Mouse (Mus musculus) fat pad, adult 2 months (tissue): Measurements from ENCODE around the gene Usp20.

Source experiments
- DNase-seq: peaks from one replicate; pipeline ENCODE4 v3.0.0-alpha.2; 2011; ENCODE audit warnings: low read depth, low spot score; ENCODE audit errors: extremely low read depth

The Usp20 gene

DNA sequence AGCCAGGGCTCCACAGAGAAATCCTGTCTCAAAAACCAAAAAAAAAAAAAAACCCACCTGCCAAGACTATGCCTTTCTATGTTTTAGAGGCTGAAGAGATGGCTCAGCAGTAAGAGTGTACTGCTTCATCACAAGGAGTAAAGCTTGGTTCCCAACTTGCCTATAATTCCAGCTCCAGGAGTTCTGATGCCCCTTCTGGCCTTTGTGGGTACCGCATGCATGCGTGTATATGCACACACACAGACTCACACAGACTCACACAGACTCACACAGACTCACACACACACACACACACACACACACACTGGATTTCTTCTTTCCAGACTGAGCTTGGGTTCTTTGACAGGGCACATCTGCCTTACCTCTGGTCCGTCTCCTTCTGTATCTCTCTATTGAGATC, 58.0 kb downstream of the Usp20 start:
- DNase-seq: no peak

DNA sequence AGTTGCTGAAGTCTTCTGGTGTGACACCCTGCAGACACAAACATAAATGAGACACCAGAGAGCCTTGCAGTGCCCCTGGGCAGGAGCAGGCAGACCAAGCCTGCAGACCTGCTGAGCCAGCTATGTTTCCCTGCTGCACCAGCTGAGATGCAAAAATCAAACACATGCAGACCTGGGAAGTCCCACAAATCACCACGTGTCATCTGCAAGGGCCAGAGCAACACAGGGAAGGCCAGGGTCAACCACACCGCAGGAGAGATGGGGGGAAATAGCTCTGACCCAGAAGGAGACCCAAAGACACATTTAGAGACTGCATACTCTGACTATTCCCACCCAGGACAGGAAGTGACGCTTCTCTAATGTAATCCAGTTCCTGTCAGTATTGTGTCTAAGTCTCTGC, 58.4 kb downstream of the Usp20 start:
- DNase-seq: no peak

DNA sequence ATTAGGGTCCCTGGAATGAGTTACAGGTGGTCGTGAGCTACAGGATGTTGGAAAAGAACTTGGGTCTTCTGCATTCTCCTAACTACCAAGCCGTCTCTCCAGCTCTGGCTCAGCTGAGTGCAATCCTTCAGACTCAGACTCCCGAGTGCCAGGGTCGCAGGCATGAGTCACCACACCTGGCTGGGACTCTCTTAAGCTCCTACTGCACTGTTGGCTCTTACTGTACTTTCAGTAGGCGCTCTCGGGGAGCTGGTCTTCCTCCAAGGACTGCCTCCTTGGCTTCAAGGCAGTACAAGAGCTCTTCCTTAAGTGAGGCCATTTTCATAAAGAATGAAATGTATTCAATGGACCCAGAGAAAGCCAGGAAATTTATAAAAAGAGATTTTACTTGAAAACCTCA, 59.3 kb downstream of the Usp20 start:
- peak; percentile 67 for DNase-seq

DNA sequence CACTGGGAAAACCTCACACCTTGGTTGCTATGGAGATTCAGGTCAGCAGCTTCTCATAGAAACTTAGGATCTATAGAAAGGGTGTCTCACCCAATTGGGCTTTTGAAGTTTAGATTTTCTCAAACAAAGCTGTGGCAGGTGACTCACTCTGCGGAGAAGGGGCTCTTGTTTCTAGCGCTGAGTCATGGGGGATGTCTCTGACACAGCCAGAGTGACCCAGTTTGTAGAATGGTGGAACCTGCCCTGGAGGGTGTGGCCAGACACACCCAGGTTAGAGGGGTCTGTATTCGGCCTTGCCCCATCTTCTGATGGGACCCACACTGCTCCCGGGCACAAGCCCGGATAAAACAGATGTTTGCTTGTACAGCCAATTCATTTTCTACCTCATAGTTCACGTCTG, 60.8 kb downstream of the Usp20 start:
- no peak for DNase-seq

DNA sequence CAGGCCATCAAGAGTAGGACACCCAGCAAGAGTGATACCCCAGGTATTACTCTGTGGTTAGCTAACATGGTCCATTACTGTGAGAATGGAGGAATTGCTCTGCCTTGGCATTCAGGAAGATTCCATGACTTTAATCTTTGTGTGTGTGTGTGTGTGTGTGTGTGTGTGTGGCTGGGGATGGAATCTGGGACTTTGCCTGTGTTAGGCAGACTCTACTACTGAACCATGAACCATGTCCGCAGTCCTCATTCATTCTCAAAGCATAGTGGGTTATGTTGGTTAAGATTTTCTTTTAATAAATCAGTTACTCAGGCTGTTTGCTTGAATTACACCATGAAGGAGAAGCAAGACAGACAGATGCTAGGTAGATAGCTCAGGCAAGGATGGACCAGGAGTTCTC, 61.8 kb downstream of the Usp20 start:
- DNase-seq: no peak

DNA sequence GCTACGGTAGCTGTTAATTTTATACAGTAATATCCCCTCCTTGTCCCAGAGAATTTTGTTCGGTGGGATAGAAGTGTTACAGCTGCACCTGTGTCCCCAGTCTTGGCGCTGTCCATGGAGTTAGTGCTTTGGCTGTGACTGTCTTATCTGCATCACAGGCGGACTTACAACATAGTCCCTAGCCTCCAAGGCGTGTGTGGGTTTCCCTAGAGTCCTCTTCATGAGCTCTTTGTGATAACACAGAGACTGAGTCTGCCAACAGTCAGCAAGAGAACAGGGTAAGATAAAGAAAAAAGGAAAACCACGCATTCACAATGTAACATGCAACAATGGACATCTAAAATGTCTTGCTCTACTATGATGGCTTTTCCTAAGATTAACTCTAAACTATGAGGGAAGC, 66.0 kb downstream of the Usp20 start:
- no peak for DNase-seq

DNA sequence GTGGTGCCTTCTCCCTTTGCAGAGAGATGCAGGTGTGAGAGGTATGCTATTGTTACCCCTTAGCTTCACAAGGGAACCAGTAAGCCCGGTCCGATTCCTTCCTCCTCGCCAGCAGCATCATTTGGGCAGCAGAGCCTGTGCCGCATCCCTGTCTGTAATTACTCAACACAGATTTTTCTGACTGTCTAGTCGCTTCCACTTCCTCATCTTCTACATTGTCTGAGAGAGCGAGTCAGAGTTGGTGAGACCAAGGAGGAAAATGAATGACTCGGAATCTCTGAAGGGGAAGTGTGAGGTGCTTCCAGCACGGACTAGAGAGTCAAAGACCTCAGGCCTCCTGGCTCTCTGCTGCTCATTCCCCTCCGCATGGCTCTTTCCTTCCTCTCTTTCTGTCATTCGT, 70.4 kb downstream of the Usp20 start:
- DNase-seq: no peak

DNA sequence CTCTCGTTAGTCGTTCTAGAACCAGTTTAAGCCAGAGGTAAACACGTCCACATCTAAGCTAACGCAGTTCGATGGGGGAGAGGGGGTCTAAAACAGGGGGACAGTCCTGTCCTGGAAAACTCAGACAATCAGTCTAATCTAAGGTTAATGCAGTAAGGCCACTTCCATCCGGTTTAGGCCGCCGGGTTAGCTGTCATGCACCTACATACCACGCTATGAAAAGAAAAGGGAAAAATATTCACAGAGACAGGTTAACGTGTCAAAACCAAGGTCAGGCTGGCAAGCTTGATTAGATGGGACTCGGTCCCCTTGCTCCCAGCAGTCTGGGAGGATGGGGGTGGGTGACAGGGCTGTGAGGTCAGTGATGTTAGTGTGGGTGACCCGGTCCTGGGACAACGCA, 71.3 kb downstream of the Usp20 start:
- no peak for DNase-seq

DNA sequence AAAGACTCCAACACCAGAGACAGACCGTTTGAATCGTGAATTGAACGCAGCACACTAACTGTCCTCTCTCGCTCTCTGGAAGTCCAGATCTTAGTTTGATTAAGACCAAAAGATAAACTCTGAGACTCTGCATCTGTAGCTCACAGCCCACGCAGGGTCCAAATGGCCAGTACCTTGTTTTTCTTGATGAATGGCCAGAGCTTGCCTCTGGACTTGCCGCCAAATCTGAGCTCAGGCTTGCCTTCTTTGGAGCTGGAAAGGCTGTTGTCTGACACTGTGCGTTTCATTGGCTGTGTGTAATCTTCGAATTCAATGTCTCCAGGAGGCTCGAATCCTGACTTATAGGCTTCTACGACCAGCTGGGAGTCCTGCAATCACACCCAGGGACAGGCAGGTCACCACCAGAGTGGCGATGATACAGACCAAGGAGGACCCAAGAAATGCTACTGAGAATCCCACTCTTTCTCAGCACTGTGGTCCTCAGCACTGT, 71.8 kb downstream of the Usp20 start:
- DNase-seq: no peak

DNA sequence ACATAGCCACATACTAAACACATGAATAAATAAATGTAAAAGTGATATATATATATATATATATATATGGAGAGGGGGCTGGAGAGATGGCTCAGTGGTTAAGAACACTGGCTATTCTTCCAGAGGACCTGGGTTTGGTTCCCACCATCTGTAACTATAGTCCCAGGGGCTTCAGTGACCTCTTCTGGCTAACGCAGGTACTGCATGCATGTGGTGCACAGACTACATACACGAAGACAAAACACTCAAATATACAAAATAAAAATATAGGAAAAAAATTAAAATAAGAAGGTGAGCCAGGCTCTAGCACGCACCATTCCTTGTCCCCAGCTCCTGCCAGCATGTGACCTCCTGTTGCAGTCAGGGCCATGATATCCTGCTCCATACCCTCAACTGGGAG, 74.0 kb downstream of the Usp20 start:
- DNase-seq: no peak

DNA sequence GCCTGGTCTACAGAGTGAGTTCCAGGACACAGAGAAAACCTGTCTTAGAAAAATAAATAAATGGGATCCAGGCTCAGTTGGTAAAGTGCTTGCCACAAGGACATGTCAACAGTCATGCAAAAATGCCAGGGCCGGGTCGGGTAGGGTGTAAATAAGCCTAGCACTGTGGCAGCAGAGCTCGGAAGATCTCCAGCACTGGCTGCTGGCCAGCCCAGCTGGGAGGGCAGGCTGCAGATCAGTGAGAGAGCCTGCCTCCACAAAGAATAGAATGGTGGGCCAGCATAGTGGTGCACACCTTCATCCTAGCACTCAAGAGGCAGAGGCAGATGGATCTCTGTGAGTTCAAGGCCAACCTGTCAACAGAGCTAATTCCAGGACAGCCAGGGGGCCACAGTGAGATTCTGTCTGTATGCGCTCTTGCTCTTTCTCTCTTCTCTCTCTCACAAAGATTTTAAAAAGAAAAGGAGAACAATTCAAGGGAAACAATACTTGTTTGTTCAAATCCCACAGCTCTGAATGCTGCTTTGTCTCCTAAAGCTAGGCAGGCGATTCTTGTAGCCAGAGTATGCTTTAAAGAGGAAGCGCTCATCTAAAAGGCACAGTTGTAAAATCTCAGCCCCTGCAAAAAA, 75.6 kb downstream of the Usp20 start:
- no peak for DNase-seq

DNA sequence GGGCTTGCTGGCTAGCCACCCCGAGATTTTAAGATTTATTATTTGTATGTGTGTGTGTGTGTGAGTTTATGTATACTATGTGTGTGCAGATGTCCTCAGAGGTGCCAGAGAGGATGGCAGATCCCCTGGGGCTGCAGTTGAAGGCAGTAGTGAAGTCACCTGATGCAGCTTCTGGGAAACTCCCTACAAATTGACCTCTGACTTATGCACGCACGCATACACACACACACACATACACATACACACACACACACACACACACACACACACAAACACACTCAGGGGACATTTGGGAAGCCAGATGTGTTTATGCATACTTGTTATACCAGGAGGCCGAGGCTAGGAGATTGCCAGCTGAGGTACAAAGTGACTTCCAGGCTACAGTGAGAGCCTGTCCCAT, 76.4 kb downstream of the Usp20 start:
- no peak for DNase-seq

DNA sequence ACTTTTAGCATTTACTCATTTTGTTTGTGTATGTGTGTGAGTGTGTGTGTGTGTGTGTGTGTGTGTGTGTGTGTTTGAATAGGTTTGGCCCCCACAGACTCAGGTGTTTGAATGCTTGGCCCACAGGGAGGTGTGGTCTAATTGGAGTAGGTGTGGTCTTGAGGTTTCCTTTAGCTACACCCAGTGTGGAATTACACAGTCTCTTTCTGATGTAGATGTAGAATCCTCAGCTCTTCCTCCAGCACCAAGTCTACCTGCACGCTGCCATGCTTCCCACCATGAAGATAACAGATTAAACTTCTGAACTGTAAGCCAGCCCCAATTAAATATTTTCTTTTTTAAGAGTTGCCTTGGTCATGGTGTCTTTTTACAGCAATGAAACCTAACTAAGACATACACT, 78.2 kb downstream of the Usp20 start:
- no peak for DNase-seq

DNA sequence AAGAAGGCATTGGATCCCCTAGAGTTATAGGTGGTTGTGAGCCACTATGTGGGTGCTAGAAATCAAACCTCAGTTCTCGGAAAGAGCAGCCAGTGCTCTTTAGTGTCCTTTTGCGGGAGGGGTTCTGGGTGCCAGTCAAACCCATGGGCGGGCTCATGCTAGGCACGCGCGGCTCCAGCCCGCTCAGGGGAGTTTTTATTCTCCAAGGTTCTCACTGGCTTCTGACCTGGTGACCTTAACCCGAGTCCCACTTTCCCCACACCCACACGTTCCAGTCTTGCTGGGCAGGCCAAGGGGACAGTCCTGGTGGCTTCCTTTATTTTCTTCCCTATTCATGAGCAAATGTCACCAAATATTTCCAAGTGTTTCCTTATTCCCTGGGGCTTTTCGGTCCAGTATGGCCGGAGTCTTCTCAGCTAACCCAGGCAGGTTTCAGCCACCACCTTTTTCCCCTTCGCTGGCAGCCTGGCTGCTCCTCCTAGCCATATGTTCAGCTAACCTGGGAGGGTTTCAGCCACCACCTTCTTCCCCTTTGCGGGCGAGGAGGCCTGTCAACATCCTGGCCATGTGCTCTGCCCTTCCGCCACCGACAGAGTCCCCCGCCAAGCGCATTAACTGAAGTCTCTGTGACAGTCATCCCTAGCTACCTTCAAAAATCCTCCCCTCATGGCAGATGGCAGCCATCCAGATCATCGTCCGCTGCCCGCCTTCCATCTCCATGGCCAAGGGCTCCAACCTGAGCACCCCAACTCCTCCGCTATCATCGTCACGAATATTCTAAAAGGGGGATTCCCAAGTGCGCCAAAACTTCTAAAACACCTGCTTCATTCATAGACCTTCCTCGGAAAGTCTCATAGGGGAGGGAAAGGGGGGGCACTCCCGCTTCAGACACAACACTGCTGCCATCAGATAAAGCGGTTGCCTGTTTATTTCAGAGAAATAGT, 79.0 kb downstream of the Usp20 start:
- DNase-seq: no peak

DNA sequence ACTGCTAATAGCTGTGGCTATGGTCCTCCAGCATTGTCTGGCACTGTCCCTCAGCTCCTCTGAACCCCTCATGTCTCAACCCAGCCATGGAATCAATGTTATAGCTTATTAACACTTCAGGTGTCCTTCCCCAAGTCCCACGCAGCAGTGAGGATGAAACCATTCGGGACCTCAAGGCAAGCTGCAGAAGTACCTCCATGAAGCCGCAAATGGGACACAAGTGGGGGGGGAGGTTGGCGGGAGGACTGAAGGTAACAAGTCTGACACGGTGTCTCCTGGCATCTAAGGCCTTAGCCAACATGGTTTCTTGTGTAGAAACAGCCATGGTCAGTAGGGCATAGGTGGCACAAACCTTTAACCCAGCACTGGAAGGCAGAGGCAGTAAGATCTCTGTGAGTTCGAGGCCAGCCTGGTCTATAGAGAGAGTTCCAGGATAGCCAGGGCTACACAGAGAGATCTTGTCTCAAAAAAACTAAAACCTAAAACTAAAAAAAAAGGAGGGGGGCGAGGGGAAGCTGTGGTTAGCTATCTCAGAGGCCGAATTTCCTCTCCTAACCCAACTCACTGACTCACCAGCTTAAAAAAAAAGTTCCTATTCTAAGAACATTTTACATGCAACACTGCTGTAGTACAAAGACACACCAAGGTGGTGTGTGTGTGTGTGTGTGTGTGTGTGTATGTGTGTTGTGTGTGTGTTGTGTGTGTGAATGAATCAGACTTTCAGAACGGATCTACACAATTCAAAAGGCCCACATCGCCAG, 80.0 kb downstream of the Usp20 start:
- DNase-seq: no peak

DNA sequence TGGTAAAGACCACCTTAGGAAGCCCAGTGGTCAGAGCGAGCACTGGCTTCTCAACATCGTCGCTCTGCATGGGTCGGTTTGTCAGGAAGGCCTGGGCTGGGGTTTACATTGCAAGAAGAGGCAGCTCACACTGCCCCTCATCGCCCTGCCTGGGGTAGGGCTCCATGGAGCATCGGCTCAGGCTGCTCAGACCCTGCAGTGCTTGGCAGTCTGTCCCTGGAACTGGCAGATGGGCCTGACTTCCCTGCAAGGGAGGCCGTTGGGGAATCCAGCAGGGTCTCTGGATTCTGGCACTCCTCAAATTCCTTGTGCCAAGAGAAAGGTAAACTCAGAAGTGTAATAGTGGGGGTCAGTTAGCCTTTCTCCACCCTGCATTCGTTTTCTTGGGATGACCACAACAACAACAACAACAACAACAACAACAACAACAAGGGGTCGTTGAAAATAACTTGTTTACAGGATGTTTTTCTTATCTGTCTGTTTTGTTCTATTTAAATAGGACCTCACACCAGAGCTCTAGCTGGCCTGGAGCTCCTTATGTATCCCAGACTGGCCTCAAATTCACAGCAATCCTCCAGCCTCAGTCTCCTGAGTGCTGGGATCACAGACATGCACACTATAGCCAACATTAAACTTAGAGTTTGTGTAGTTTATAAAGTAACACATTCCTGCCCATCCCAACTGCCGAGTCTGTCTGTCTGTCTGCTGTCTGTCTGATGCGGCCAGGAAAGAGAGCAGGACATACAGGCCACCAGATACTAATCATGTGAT, 84.1 kb downstream of the Usp20 start:
- DNase-seq: no peak

DNA sequence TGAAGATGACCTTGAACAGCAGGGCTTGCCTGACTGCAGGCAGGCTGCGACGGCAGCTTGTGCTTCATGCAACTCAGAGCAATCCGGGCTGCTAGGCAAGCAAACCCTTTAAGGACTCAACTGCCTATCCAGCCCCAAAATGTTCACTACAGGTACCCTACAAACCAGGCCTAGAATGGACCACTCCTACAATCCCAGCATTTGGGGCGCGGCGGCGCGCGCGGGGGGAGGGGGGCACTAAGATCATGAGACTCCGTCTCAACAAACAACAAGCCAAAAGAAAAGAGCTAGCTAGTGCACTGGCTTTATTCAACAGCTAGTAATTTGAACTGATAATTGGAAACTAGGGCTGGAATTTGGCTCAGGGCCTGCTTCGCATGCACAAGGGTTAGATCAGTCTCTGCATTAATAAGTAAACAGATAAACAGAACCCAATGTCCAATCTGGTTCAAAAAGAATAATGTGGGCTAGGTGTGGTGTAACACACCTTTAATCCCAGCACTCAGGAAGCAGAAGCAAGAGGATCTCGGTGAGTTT, 85.0 kb downstream of the Usp20 start:
- no peak for DNase-seq

DNA sequence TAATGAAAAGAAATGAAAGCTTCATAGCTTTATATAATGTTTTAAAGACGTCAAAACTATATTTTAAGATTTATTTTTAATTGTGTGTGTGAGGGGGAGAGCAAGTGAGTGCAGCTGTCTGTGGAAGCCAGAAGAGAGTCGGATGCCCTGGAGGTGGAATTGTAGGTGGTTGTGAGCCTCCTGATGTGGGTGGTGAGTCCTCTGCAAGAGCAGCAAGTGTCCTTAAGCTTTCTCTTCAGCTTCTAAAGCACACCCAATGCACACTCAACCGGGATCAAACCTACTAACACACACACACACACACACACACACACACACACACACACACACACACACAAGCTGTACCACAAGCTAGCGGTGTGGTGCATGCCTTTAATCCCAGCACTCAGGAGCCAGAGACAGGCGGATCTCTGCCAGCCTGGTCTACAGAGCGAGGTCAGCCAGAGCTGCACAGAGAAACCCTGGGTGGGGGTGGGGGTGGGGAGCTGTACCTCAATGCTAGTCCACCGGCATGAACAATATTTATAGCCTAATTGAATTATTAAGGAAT, 85.7 kb downstream of the Usp20 start:
- no peak for DNase-seq

DNA sequence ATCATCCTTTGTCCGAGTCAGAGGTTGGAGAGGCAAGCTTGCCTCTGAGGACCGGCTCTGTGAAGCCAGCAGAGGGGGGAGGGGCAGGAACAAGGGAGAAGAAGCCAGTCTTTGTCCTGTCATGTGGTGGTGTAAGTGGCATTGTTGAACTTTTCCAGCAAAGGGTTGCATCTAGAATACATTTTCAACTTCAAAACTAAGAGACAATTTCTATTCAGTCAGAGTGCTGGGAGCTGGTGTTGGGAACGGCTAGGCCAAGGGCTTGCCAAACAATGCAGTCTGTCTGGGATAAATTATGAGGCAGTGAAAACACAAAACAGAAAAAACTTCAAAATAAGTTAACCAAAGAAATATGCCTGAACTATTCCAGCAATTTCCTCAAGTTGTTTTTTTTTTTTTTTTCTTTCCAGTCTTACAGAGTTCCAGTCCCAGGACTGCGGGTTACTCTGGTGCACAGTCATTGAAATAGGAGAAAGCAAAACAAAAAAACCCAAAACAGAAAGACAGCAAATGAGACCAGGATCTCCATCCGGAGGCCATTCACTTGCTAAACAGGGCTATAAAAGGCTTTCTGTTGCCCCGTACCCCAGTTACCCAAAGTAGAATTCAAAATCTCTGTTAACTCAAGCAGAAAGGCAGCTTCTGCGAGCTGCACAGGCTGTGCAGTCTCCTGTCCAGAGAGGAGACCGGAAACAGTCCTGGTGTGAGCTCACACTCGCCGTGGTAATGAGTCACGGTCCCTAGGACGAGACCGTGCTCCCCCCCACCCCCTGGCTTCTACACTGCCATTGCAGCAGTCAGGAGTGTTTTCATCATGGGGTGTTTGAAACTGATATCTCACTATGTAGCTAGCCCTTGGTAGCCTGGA, 86.4 kb downstream of the Usp20 start:
- no peak for DNase-seq

DNA sequence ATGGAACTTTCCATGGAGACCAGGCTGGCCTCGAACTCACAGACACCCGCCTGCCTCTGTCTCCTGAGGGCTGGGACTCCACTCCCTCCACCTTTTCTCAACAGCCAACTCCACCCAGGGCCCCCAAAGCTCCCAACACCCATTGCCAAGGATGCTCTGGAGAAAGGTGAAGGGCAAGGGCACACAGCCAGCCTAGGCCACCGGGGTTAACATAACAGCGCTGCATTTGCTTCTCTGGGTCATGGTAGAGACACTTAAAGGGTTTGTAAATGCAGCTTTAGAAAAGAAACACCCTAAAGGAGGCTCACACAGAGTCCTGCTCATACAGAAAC, 87.0 kb downstream of the Usp20 start:
- DNase-seq: no peak
